Mouse (Mus musculus) induced T-regulatory cell, adult 2 months (primary cell): ENCODE measurements around the gene Slc46a2.

Experiments
- DNase-seq: peaks from one replicate; pipeline ENCODE4 v3.0.0-alpha.2; 2012; ENCODE audit warnings: low read depth

Gene Slc46a2

DNA sequence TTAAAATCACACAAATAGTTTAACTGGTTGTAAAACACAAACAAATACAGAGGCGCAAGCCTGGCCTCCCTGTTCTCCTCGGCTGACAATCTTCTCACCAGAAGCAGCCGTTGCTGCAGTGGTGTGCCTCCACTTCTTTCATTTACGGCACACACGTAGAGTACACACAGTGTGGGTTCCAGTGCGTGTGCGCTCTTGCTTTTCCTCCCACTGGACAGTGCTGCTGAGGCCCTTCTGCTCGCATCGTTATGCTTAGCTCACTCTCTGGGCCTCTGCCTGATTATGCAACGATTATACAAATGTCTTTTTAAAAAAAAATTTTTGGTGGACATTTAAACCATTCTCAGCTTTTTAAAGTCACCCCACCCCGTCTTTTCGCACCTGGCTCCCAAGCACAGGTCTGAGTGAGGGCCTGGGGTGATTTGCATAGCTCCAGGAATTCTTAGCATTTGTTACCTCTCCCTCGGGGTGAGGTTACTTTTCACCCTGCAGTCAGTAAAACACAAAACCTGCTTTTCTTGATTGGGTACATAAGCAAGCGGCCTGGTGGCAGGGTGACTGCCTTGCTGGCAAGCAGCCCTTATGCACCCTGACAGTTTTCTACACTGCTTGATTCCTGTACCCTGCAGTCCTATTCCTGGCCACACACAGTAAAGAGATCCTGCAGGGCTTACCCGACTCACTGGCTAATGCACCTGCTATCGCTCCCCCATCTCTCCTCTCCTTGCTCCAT, 55.0 kb downstream of the Slc46a2 start:
- DNase-seq: no peak
